Mouse (Mus musculus) lung, postnatal 14 days (tissue): ENCODE measurements around the gene Cfap46.
A peak's percentile ranks its signal among the peaks of the same experiment; 100 is the strongest.

Experiments
- DNase-seq: peaks from one replicate; pipeline ENCODE4 v3.0.0; 2021

The Cfap46 gene

GRCm38 (mm10) chr7:139683706-139684552 is at the start of gene Cfap46:
Cfap46 (minus strand) TSS chr7:139683817.
- DNase-seq = peak; percentile 89

GRCm38 (mm10) chr7:139731276-139731696 is 47.7 kb upstream of the Cfap46 start:
- DNase-seq = peak; percentile 18

GRCm38 (mm10) chr7:139727072-139727471 is 43.5 kb upstream of the Cfap46 start:
- DNase-seq = no peak

GRCm38 (mm10) chr7:139725641-139726040 is 42.0 kb upstream of the Cfap46 start:
- no peak for DNase-seq

GRCm38 (mm10) chr7:139723986-139724385 is 40.4 kb upstream of the Cfap46 start:
- DNase-seq = no peak

- DNase-seq = no peak
Observed at GRCm38 (mm10) chr7:139721196-139721595, 37.6 kb upstream of the Cfap46 start.

GRCm38 (mm10) chr7:139717781-139718180 is 34.2 kb upstream of the Cfap46 start:
- DNase-seq = peak; percentile 4

- no peak for DNase-seq
Observed at GRCm38 (mm10) chr7:139711821-139712220, 28.2 kb upstream of the Cfap46 start.

- no peak for DNase-seq
Observed at GRCm38 (mm10) chr7:139706411-139707120, 22.9 kb upstream of the Cfap46 start.

- no peak for DNase-seq
Observed at GRCm38 (mm10) chr7:139705781-139706180, 22.2 kb upstream of the Cfap46 start.

- no peak for DNase-seq
Observed at GRCm38 (mm10) chr7:139705081-139705480, 21.5 kb upstream of the Cfap46 start.

GRCm38 (mm10) chr7:139703826-139704199 is 20.2 kb upstream of the Cfap46 start:
- DNase-seq = no peak

GRCm38 (mm10) chr7:139703146-139703825 is 19.7 kb upstream of the Cfap46 start:
- peak; percentile 86 for DNase-seq

- DNase-seq = no peak
Observed at GRCm38 (mm10) chr7:139701651-139702301, 18.2 kb upstream of the Cfap46 start.

- DNase-seq = no peak
Observed at GRCm38 (mm10) chr7:139692641-139693294, 9.2 kb upstream of the Cfap46 start.

- no peak for DNase-seq
Observed at GRCm38 (mm10) chr7:139692211-139692610, 8.6 kb upstream of the Cfap46 start.

- DNase-seq = no peak
Observed at GRCm38 (mm10) chr7:139685336-139685735, 1.7 kb upstream of the Cfap46 start.

GRCm38 (mm10) chr7:139684553-139684929 is 924 bp upstream of the Cfap46 start:
- DNase-seq = peak; percentile 94

GRCm38 (mm10) chr7:139681921-139682598 is 1.6 kb downstream of the Cfap46 start:
- no peak for DNase-seq

GRCm38 (mm10) chr7:139676433-139676832 is 7.2 kb downstream of the Cfap46 start:
- DNase-seq = no peak

GRCm38 (mm10) chr7:139666871-139667270 is 16.7 kb downstream of the Cfap46 start:
- DNase-seq = no peak

- DNase-seq = no peak
Observed at GRCm38 (mm10) chr7:139663318-139663717, 20.3 kb downstream of the Cfap46 start.
